Mouse (Mus musculus): ENCODE data around the gene Pdf.

GRCm38 (mm10) chr8:107035641-107036040 is 12.8 kb downstream of the Pdf start:
- TF ChIP-seq GATA1 (IDR thresholded peaks at IDR 0.05; ENCODE audit: borderline replicate concordance, low read length): no peak
- TF ChIP-seq FLI1 (IDR thresholded peaks at IDR 0.05; ENCODE audit: low read length): no peak
